In genomic region chr1:168258856-168259255, GRCm38 (mm10) we compare ENCODE assay signal across 26 mouse cellular contexts.
DNase-seq lines count a peak whose midpoint lies in the region; ATAC-seq and TF ChIP-seq lines count a peak whose summit lies in the region.
"Had no signal": no experiment of that assay in that cellular context is flagged by ENCODE, and none has a peak within 500 bp of the region (broad histone marks: within the 10 kb centered on the region; RNA-seq: fewer than 3 reads in every experiment).

No protein-coding gene starts in this region.

- no peak overlapping the region for H3K9ac ChIP-seq in heart, embryonic 12.5 days
- no peak overlapping the region for H3K9ac ChIP-seq in hindbrain, embryonic 11.5 days (ENCODE audit: low read depth, low read length)
- no peak overlapping the region for H3K9ac ChIP-seq in hindbrain, postnatal 0 days (replicated peaks; ENCODE audit: low read length)
- H3K9ac ChIP-seq: heart, embryonic 13.5 days; liver, postnatal 0 days; midbrain, embryonic 12.5 days; neural tube, embryonic 13.5 days had no signal

- H3K27ac ChIP-seq in heart, embryonic 12.5 days (ENCODE audit: poor library complexity, severe bottlenecking) = no peak overlapping the region
- no peak overlapping the region for H3K27ac ChIP-seq in kidney, adult 2 months (ENCODE audit: insufficient read depth, low read depth, low read length)
- no peak overlapping the region for H3K27ac ChIP-seq in hindbrain, embryonic 11.5 days (ENCODE audit: low read depth, low read length)
- no peak overlapping the region for H3K27ac ChIP-seq in hindbrain, postnatal 0 days
- H3K27ac ChIP-seq: embryonic facial prominence, embryonic 10.5 days; heart, embryonic 13.5 days; midbrain, embryonic 12.5 days; neural tube, embryonic 13.5 days had no signal

- TF ChIP-seq POLR2A in kidney, adult 2 months (IDR thresholded peaks at IDR 0.05; ENCODE audit: low read depth, low read length) = no peak

- DNase-seq in heart, adult 11 months = peak; percentile 78
- DNase-seq in kidney, postnatal 4 days = peak; percentile 17 to 41
- no peak for DNase-seq in kidney, adult 2 months
- peak; percentile 57 for DNase-seq in hindbrain, embryonic 11.5 days (ENCODE audit: low spot score)
- peak; percentile 44 for DNase-seq in hindbrain, postnatal 0 days (ENCODE audit: low spot score)
- DNase-seq in cerebellum, adult 9-10 months = no peak
- no peak for DNase-seq in right cerebral cortex, postnatal 4 days
- DNase-seq: adrenal gland, postnatal 10 days; cerebellum, adult 18-20 months; cerebellum, postnatal 25 days; gastrocnemius, postnatal 10 days; heart, adult 18-20 months; heart, postnatal 14 days; kidney, postnatal 10 days; layer of hippocampus, postnatal 36 days; liver, postnatal 0 days; right cerebral cortex, adult 18-20 months; thymus, adult 2 months had no signal

- no peak overlapping the region for H3K4me2 ChIP-seq in heart, embryonic 12.5 days
- H3K4me2 ChIP-seq in hindbrain, embryonic 11.5 days (replicated peaks; ENCODE audit: low read depth, low read length) = no peak overlapping the region
- H3K4me2 ChIP-seq in hindbrain, postnatal 0 days (ENCODE audit: low read depth, low read length) = no peak overlapping the region
- H3K4me2 ChIP-seq: heart, embryonic 13.5 days; liver, embryonic 11.5 days; midbrain, embryonic 12.5 days; neural tube, embryonic 13.5 days had no signal

- no peaks in the 10 kb centered on the region; the same call in 1 of the 2 replicates for H3K9me3 ChIP-seq in heart, embryonic 12.5 days (replicated peaks)
- H3K9me3 ChIP-seq in hindbrain, embryonic 11.5 days (ENCODE audit: control insufficient read depth, low read length) = no peaks in the 10 kb centered on the region
- H3K9me3 ChIP-seq in hindbrain, postnatal 0 days (ENCODE audit: low read length) = no peaks in the 10 kb centered on the region
- H3K9me3 ChIP-seq: embryonic facial prominence, embryonic 10.5 days; heart, embryonic 13.5 days; midbrain, embryonic 12.5 days; neural tube, embryonic 13.5 days had no signal

- peaks cover 6% of the 10 kb centered on the region; the same call in 1 of the 2 replicates for H3K4me1 ChIP-seq in heart, embryonic 12.5 days (replicated peaks)
- peaks cover 6% of the 10 kb centered on the region; the same call in 1 of the 2 replicates for H3K4me1 ChIP-seq in kidney, adult 2 months (ENCODE audit: control insufficient read depth, insufficient read depth, low read length)
- H3K4me1 ChIP-seq in hindbrain, embryonic 11.5 days (replicated peaks; ENCODE audit: control insufficient read depth, insufficient read depth, low read length) = no peaks in the 10 kb centered on the region
- H3K4me1 ChIP-seq in hindbrain, postnatal 0 days (ENCODE audit: insufficient read depth, low read length) = no peaks in the 10 kb centered on the region
- H3K4me1 ChIP-seq: embryonic facial prominence, embryonic 10.5 days had no signal

- no peak for ATAC-seq in heart, embryonic 12.5 days (ENCODE audit: insufficient number of reproducible peaks, low FRiP score)
- peak; percentile 57 for ATAC-seq in hindbrain, embryonic 11.5 days (ENCODE audit: low FRiP score)
- ATAC-seq in hindbrain, postnatal 0 days = 0 out of 2 replicates have a peak, but pooled peaks have one; percentile 27
- ATAC-seq: forebrain, embryonic 16.5 days; liver, postnatal 0 days; lung, postnatal 0 days had no signal

- 0 out of 2 replicates have a peak, but pooled peaks cover 5% of the 10 kb centered on the region for H3K36me3 ChIP-seq in heart, embryonic 12.5 days
- no peaks in the 10 kb centered on the region for H3K36me3 ChIP-seq in kidney, adult 2 months (ENCODE audit: control insufficient read depth, insufficient read depth, low read length)
- H3K36me3 ChIP-seq in hindbrain, embryonic 11.5 days (ENCODE audit: control insufficient read depth, insufficient read depth, low read length) = no peaks in the 10 kb centered on the region
- H3K36me3 ChIP-seq in hindbrain, postnatal 0 days (ENCODE audit: insufficient read depth, low read length) = no peaks in the 10 kb centered on the region
- H3K36me3 ChIP-seq: heart, embryonic 13.5 days; midbrain, embryonic 12.5 days; neural tube, embryonic 13.5 days had no signal

- WGBS in heart, embryonic 12.5 days = 85% methylated on average over 7 of the region's 7 CpGs
- 48% methylated on average over 7 of the region's 7 CpGs for WGBS in kidney, adult 2 months
- WGBS in hindbrain, embryonic 11.5 days = 34% methylated on average over 7 of the region's 7 CpGs
- WGBS in hindbrain, postnatal 0 days = 30% methylated on average over 7 of the region's 7 CpGs

- TF ChIP-seq CTCF in kidney, adult 2 months (conservative IDR thresholded peaks at IDR 0.05; ENCODE audit: insufficient read depth, insufficient read length, low read depth, low read length) = no peak
- TF ChIP-seq CTCF in hindbrain, postnatal 0 days (IDR thresholded peaks at IDR 0.05; ENCODE audit: low read depth) = no peak

- no peak overlapping the region for H3K4me3 ChIP-seq in heart, embryonic 12.5 days
- H3K4me3 ChIP-seq in kidney, adult 2 months (ENCODE audit: insufficient read depth, low read depth, low read length) = no peak overlapping the region
- no peak overlapping the region for H3K4me3 ChIP-seq in hindbrain, embryonic 11.5 days (ENCODE audit: low read depth, low read length)
- no peak overlapping the region for H3K4me3 ChIP-seq in hindbrain, postnatal 0 days (ENCODE audit: low read length)
- H3K4me3 ChIP-seq: embryonic facial prominence, embryonic 10.5 days; heart, embryonic 13.5 days; midbrain, embryonic 12.5 days; neural tube, embryonic 13.5 days had no signal

- no peaks in the 10 kb centered on the region for H3K27me3 ChIP-seq in heart, embryonic 12.5 days (replicated peaks)
- H3K27me3 ChIP-seq in kidney, adult 2 months (replicated peaks; ENCODE audit: control insufficient read depth, insufficient read depth, low read length) = no peaks in the 10 kb centered on the region
- no peaks in the 10 kb centered on the region for H3K27me3 ChIP-seq in hindbrain, embryonic 11.5 days (ENCODE audit: control insufficient read depth, insufficient read depth, low read length)
- H3K27me3 ChIP-seq in hindbrain, postnatal 0 days (ENCODE audit: insufficient read depth, low read length) = no peaks in the 10 kb centered on the region
- H3K27me3 ChIP-seq: heart, embryonic 13.5 days; midbrain, embryonic 12.5 days; neural tube, embryonic 13.5 days had no signal

Comparison
In these comparisons a context has a peak if more than half of its experiments do, and no peak if none do; other contexts are left out.
1. DNase-seq: peak in heart, adult 11 months (single experiment), kidney, postnatal 4 days (2 of 2), hindbrain, embryonic 11.5 days (single experiment) and hindbrain, postnatal 0 days (single experiment); none in kidney, adult 2 months (single experiment), cerebellum, adult 9-10 months (single experiment) and right cerebral cortex, postnatal 4 days (single experiment).